Mouse (Mus musculus) neural tube, embryonic 11.5 days (tissue): ENCODE results near the gene Klhl7. TPM values are rescaled to one million over a fixed set of nuclear protein-coding genes. Genes with fewer than 3 reads are reported as not detected.

Source experiments
- ATAC-seq: fragments of 200-750 bp; cut with Nextera tagmentation; 2 replicates; pipeline ENCODE4 v1.8.0; 2017; ENCODE audit warnings: moderate number of reproducible peaks, mild to moderate bottlenecking, moderate TSS enrichment, moderate library complexity; ENCODE audit not compliant: insufficient read depth, low FRiP score, low TSS enrichment
- DNase-seq: peaks from one replicate; pipeline ENCODE4 v3.0.0-alpha.2; 2015; ENCODE audit warnings: low spot score
- H3K27ac ChIP-seq: fragments of 300-500 bp; sonication (generic); 2 replicates; pipeline ENCODE4 v1.5.1; 2014; ENCODE audit warnings: low read depth, mild to moderate bottlenecking, low read length
- H3K27me3 ChIP-seq: fragments of 300-500 bp; sonication (generic); 2 replicates; pipeline ENCODE4 v1.6.1; 2014; ENCODE audit warnings: mild to moderate bottlenecking, low read length, mixed read lengths; ENCODE audit not compliant: control insufficient read depth, insufficient read depth
- H3K36me3 ChIP-seq: fragments of 300-500 bp; sonication (generic); 2 replicates; pipeline ENCODE4 v1.6.1; 2014; ENCODE audit warnings: mild to moderate bottlenecking, low read length, moderate library complexity, mixed read lengths; ENCODE audit not compliant: control insufficient read depth, insufficient read depth
- H3K4me1 ChIP-seq: fragments of 300-500 bp; sonication (generic); 2 replicates; pipeline ENCODE4 v1.6.1; 2014; ENCODE audit warnings: low read length, mixed read lengths; ENCODE audit not compliant: control insufficient read depth, insufficient read depth
- H3K4me2 ChIP-seq: fragments of 300-500 bp; sonication (generic); 2 replicates; pipeline ENCODE4 v1.6.1; 2014; ENCODE audit warnings: low read depth, mild to moderate bottlenecking, moderate library complexity
- H3K4me3 ChIP-seq: fragments of 300-500 bp; sonication (generic); 2 replicates; pipeline ENCODE4 v1.5.1; 2014; ENCODE audit warnings: low read depth, low read length
- H3K9ac ChIP-seq: fragments of 300-500 bp; sonication (generic); 2 replicates; pipeline ENCODE4 v1.6.1; 2014; ENCODE audit warnings: mild to moderate bottlenecking, low read length
- H3K9me3 ChIP-seq: fragments of 300-500 bp; sonication (generic); 2 replicates; pipeline ENCODE4 v1.6.1; 2016; ENCODE audit warnings: low read length; ENCODE audit not compliant: control insufficient read depth
- WGBS: fragments of 180-500 bp; shearing (Covaris S2); extraction: QIAGEN DNeasy Blood & Tissue Kit; methylation state at CpG from one replicate; pipeline ENCODE4 v1.1.7; 2014; 5-methylcytosine and 5-hydroxymethylcytosine counted together
- polyA plus RNA-seq: library from polyadenylated mRNA; unstranded; fragments of >200 nt; fragmentation: Nextera tagmentation; extraction: Ambion mirVana; gene quantifications from 2 replicates; pipeline ENCODE4 v1.2.1, GENCODE M21; 2014

Klhl7 gene
- polyA plus RNA-seq, 1 experiment from 2014 or later: 98.1 TPM

GRCm38 (mm10) chr5:24125910-24126636 lies 25.7 kb downstream of the Klhl7 start:
- Histone ChIP-seq H3K4me1 (peaks cover 14% of the 10 kb centered on the region), H3K27me3 (no peaks in the 10 kb centered on the region), H3K36me3 (no peaks in the 10 kb centered on the region), H3K4me2 (no peak overlapping the region), H3K9ac (no peak overlapping the region), H3K4me3 (no peak overlapping the region), H3K27ac (no peak overlapping the region), H3K9me3 (no peaks in the 10 kb centered on the region)
- no peak for ATAC-seq
- WGBS: 72% methylated on average over 1 of the region's 1 CpGs
- no peak for DNase-seq

GRCm38 (mm10) chr5:24126967-24127366 lies 26.6 kb downstream of the Klhl7 start:
- 87% methylated on average over 4 of the region's 4 CpGs for WGBS
- peaks cover 14% of the 10 kb centered on the region for H3K4me1 ChIP-seq

GRCm38 (mm10) chr5:24146964-24147363 lies 46.6 kb downstream of the Klhl7 start:
- no peak overlapping the region for H3K27ac ChIP-seq
- peaks cover 2% of the 10 kb centered on the region; the same call in 1 of the 2 replicates for H3K36me3 ChIP-seq
- no peak overlapping the region for H3K9ac ChIP-seq
- H3K4me2 ChIP-seq: no peak overlapping the region
- no peaks in the 10 kb centered on the region for H3K9me3 ChIP-seq
- 92% methylated on average over 5 of the region's 5 CpGs for WGBS
- H3K4me1 ChIP-seq: no peaks in the 10 kb centered on the region
- ATAC-seq (no peak), DNase-seq (no peak)
- H3K4me3 ChIP-seq: no peak overlapping the region
- H3K27me3 ChIP-seq: no peaks in the 10 kb centered on the region

More at GRCm38 (mm10) chr5:24126967-24127366, 26.6 kb downstream of the Klhl7 start:
- DNase-seq (no peak), ATAC-seq (no peak)
- Histone ChIP-seq H3K9me3 (no peaks in the 10 kb centered on the region), H3K27ac (no peak overlapping the region), H3K4me2 (no peak overlapping the region), H3K4me3 (no peak overlapping the region), H3K27me3 (no peaks in the 10 kb centered on the region), H3K9ac (no peak overlapping the region), H3K36me3 (no peaks in the 10 kb centered on the region)

GRCm38 (mm10) chr5:24152199-24152598 lies 51.8 kb downstream of the Klhl7 start:
- Histone ChIP-seq H3K4me2 (no peak overlapping the region), H3K4me1 (no peaks in the 10 kb centered on the region), H3K9ac (no peak overlapping the region), H3K27ac (no peak overlapping the region), H3K36me3 (peaks cover 2% of the 10 kb centered on the region; the same call in 1 of the 2 replicates), H3K4me3 (no peak overlapping the region), H3K9me3 (no peaks in the 10 kb centered on the region), H3K27me3 (no peaks in the 10 kb centered on the region)
- no peak for DNase-seq
- ATAC-seq: no peak

GRCm38 (mm10) chr5:24156774-24157173 lies 56.4 kb downstream of the Klhl7 start:
- Histone ChIP-seq H3K4me1 (no peaks in the 10 kb centered on the region), H3K36me3 (peaks cover 1% of the 10 kb centered on the region), H3K9me3 (no peaks in the 10 kb centered on the region), H3K4me3 (no peak overlapping the region), H3K27ac (no peak overlapping the region), H3K4me2 (no peak overlapping the region), H3K27me3 (no peaks in the 10 kb centered on the region), H3K9ac (no peak overlapping the region)
- no peak for DNase-seq
- 91% methylated on average over 6 of the region's 6 CpGs for WGBS
- no peak for ATAC-seq

GRCm38 (mm10) chr5:24164789-24165445 lies 64.5 kb downstream of the Klhl7 start, which contains the start of gene Nupl2:
Gene Nupl2, plus strand, starts transcription at chr5:24164963.
- Histone ChIP-seq H3K36me3 (peaks cover 1% of the 10 kb centered on the region; the same call in 1 of the 2 replicates), H3K9me3 (no peaks in the 10 kb centered on the region), H3K4me2 (peak within 1 kb of the TSS; percentile 84), H3K27me3 (no peaks in the 10 kb centered on the region), H3K9ac (peak within 1 kb of the TSS; percentile 82), H3K27ac (peak within 1 kb of the TSS; percentile 50; the same call in 1 of the 2 replicates), H3K4me1 (no peaks in the 10 kb centered on the region), H3K4me3 (peak within 1 kb of the TSS; percentile 84)
- peak; percentile 99 for ATAC-seq
- WGBS: under 1% methylated on average over 52 of the region's 52 CpGs
- DNase-seq: peak; percentile 97

GRCm38 (mm10) chr5:24167263-24167662 lies 66.9 kb downstream of the Klhl7 start:
- Histone ChIP-seq H3K4me2 (no peak overlapping the region), H3K36me3 (peaks cover 4% of the 10 kb centered on the region; the same call in 1 of the 2 replicates), H3K27me3 (no peaks in the 10 kb centered on the region), H3K9me3 (no peaks in the 10 kb centered on the region), H3K4me1 (no peaks in the 10 kb centered on the region), H3K9ac (no peak overlapping the region), H3K27ac (no peak overlapping the region), H3K4me3 (no peak overlapping the region)
- 59% methylated on average over 5 of the region's 5 CpGs for WGBS
- ATAC-seq (no peak), DNase-seq (no peak)

GRCm38 (mm10) chr5:24169881-24170280 lies 69.5 kb downstream of the Klhl7 start:
- Histone ChIP-seq H3K27me3 (no peaks in the 10 kb centered on the region), H3K27ac (no peak overlapping the region), H3K4me3 (no peak overlapping the region), H3K4me1 (no peaks in the 10 kb centered on the region), H3K36me3 (peaks cover 4% of the 10 kb centered on the region; the same call in 1 of the 2 replicates), H3K9ac (no peak overlapping the region), H3K4me2 (no peak overlapping the region), H3K9me3 (no peaks in the 10 kb centered on the region)
- DNase-seq (no peak), ATAC-seq (no peak)
- WGBS: 96% methylated on average over 6 of the region's 6 CpGs

- no peaks in the 10 kb centered on the region for H3K27me3 ChIP-seq
- H3K9ac ChIP-seq: no peak overlapping the region
- H3K4me3 ChIP-seq: no peak overlapping the region
- H3K9me3 ChIP-seq: no peaks in the 10 kb centered on the region
- DNase-seq (no peak), ATAC-seq (no peak)
- no peak overlapping the region for H3K4me2 ChIP-seq
- H3K36me3 ChIP-seq: peaks cover 4% of the 10 kb centered on the region; the same call in 1 of the 2 replicates
- no peak overlapping the region for H3K27ac ChIP-seq
- H3K4me1 ChIP-seq: no peaks in the 10 kb centered on the region
These were observed 71.7 kb downstream of the Klhl7 start for GRCm38 (mm10) chr5:24172092-24172491.
